Mouse (Mus musculus) heart, embryonic 15.5 days (tissue): Measurements from ENCODE around the gene Ankib1. TPM values are rescaled to one million over a fixed set of nuclear protein-coding genes. Genes with fewer than 3 reads are reported as not detected.
"Not testable (repeated sequence)": the region's sequence is repeated elsewhere in the genome, so short reads cannot be mapped to it uniquely, and the experiment has no call there.

Experiments used
- ATAC-seq: fragments of 200-750 bp; cut with Nextera tagmentation; replicated peaks from 2 replicates; pipeline ENCODE4 v1.8.0; 2017; ENCODE audit warnings: low read depth, moderate TSS enrichment; ENCODE audit not compliant: insufficient number of reproducible peaks, insufficient read depth, low FRiP score
- H3K27ac ChIP-seq: fragments of 300-500 bp; sonication (generic); 2 replicates; pipeline ENCODE4 v1.5.1; 2015; ENCODE audit warnings: mild to moderate bottlenecking, inconsistent platforms
- H3K27me3 ChIP-seq: fragments of 300-500 bp; sonication (generic); 2 replicates; pipeline ENCODE4 v1.6.1; 2015; ENCODE audit warnings: inconsistent platforms
- H3K36me3 ChIP-seq: fragments of 300-500 bp; sonication (generic); 2 replicates; pipeline ENCODE4 v1.6.1; 2015; ENCODE audit warnings: mild to moderate bottlenecking, inconsistent platforms
- H3K4me1 ChIP-seq: fragments of 300-500 bp; sonication (generic); replicated peaks from 2 replicates; pipeline ENCODE4 v1.6.1; 2015; ENCODE audit warnings: inconsistent platforms
- H3K4me2 ChIP-seq: fragments of 300-500 bp; sonication (generic); 2 replicates; pipeline ENCODE4 v1.6.1; 2015; ENCODE audit warnings: inconsistent platforms, mild to moderate bottlenecking, moderate library complexity
- H3K4me3 ChIP-seq: fragments of 300-500 bp; sonication (generic); 2 replicates; pipeline ENCODE4 v1.5.1; 2015; ENCODE audit warnings: mild to moderate bottlenecking, inconsistent platforms
- H3K9ac ChIP-seq: fragments of 300-500 bp; sonication (generic); 2 replicates; pipeline ENCODE4 v1.6.1; 2015; ENCODE audit warnings: mild to moderate bottlenecking, inconsistent platforms
- H3K9me3 ChIP-seq: fragments of 300-500 bp; sonication (generic); replicated peaks from 2 replicates; pipeline ENCODE4 v1.6.1; 2016; ENCODE audit warnings: inconsistent platforms
- WGBS: fragments of 180-500 bp; shearing (Covaris S2); methylation state at CpG from one replicate; pipeline ENCODE4 v1.1.7; 2015; ENCODE audit warnings: mixed read lengths; 5-methylcytosine and 5-hydroxymethylcytosine counted together
- polyA plus RNA-seq: library from polyadenylated mRNA; unstranded; fragments of >200 nt; fragmentation: Nextera tagmentation; extraction: Ambion mirVana; gene quantifications from 2 replicates; pipeline ENCODE4 v1.2.1, GENCODE M21; 2015

Gene Ankib1
- polyA plus RNA-seq, 1 experiment from 2014 or later = 5.0 TPM

DNA sequence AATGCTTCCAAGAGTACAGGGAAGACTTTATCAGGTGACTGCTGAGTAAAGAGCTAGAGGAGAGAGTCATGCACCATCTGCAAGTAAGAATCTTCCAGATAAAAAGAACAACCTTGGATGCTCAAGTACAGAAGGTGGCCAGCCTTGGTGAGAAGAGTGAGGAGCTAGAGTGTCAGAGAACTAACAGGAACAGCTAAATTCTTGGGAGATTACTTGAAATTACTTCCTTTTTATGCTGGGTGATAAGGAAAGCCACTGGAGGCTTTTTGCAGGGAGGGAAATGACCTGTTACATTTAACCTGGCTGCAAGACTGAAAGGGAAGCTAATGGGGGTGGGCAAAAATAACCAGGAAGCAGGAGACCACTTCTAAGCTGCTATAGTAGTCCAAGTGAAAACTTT is 11.7 kb downstream of the Ankib1 start:
- Histone ChIP-seq H3K4me2 (no peak overlapping the region), H3K27me3 (no peaks in the 10 kb centered on the region)
- ATAC-seq = no peak

DNA sequence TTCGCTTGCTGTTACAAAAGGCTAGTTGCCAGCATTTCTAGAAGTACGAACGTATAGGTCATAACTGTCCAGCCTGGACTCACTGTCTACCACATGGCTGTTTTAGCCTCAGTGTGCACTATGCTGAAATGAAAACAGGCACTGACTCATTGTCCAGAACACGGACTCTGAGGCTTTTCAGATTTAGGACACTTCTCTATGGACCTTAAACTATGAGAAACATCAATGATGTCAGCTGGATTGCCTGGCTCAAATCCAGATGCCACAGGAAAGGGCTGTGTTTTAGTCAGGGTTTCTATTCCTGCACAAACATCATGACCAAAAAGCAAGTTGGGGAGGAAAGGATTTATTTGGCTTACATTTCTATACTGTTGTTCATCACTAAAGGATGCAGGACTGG is 15.2 kb downstream of the Ankib1 start:
- 59% methylated on average over 4 of the region's 4 CpGs for WGBS
- Histone ChIP-seq H3K4me1 (peaks cover 14% of the 10 kb centered on the region; the same call in 1 of the 2 replicates), H3K9ac (no peak overlapping the region), H3K36me3 (no peaks in the 10 kb centered on the region), H3K4me2 (no peak overlapping the region), H3K27me3 (no peaks in the 10 kb centered on the region), H3K9me3 (no peaks in the 10 kb centered on the region), H3K27ac (no peak overlapping the region), H3K4me3 (no peak overlapping the region)
- no peak for ATAC-seq

More for the DNA sequence above, 11.7 kb downstream of the Ankib1 start:
- H3K9ac ChIP-seq = no peak overlapping the region
- H3K4me3 ChIP-seq = no peak overlapping the region
- H3K9me3 ChIP-seq = no peaks in the 10 kb centered on the region
- peaks cover 10% of the 10 kb centered on the region; the same call in 1 of the 2 replicates for H3K4me1 ChIP-seq
- H3K36me3 ChIP-seq = no peaks in the 10 kb centered on the region
- no peak overlapping the region for H3K27ac ChIP-seq

DNA sequence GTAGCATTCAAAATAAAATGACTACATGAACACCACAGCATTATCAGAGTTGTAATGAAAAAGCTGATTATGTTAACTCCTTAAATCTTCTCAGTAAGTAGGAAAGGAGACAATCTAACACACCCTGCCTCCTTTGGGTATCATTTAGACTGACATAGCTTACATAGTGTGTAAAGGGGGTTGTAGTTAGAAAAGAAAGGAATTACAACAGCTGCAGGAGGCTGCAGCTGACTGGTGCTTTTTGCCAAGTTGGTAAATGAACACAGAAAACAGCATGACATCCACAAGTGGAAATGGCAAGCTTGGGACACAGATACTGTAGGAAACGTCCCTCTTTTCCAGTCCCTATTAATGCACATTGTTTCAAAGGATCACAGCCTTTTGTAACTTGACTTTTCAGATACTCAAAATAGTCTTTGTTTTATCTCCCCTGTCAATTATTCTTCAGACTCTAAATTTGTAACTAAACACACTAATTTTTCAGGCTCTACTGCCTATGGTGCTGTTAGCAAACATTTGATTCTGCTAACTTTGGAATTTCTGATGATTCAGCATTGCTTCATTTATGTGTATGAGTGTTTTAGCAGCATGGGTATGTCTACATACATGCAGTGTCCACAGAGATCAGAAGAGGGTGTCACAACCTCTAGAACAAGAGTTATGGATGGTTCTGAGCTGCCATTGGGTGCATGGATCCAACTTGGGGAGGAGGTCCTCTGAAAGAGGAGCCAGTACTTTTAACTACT is 17.8 kb downstream of the Ankib1 start:
- Histone ChIP-seq H3K9me3 (no peaks in the 10 kb centered on the region), H3K4me3 (no peak overlapping the region), H3K27ac (no peak overlapping the region), H3K9ac (no peak overlapping the region), H3K4me2 (no peak overlapping the region), H3K27me3 (no peaks in the 10 kb centered on the region), H3K4me1 (peaks cover 11% of the 10 kb centered on the region; the same call in 1 of the 2 replicates), H3K36me3 (no peaks in the 10 kb centered on the region)
- ATAC-seq = no peak
- WGBS = 27% methylated on average over 1 of the region's 1 CpGs

DNA sequence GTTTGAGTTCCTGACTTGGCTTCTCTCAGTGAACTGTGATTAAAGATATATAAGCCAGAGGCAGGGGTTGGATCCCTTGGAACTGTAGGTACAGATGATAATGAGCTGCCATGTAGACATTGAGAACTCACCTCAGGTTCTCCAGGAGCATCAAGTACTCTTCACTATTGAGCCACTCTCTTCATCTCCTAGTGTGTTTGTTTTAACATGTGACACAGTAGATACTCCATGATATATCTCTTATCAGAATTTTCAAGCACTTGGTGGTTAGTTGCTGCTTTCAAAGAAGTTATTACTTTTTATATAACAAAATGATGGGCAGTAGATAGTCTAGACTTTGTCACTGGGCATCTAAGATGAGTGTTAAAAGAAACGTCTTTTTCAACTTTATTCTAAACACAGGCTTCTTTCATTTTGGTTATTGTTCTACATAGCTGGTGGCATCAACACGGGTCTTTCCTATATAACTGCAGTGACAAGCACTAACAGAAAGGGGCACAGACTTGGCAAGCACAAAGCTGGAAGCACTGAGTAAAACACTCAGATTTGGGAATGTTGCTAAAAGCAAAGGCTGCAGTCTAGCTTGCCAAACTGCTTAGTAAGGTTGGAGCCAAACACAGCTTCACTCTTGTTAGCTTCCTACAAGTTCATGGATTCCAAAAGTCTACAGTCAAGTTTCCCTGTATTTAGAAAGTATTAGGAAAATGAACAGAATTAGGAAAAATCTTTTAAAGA is 18.6 kb downstream of the Ankib1 start:
- ATAC-seq = no peak
- H3K4me3 ChIP-seq = no peak overlapping the region
- WGBS = 83% methylated on average over 2 of the region's 2 CpGs
- H3K9ac ChIP-seq = no peak overlapping the region
- H3K4me1 ChIP-seq = peaks cover 11% of the 10 kb centered on the region; the same call in 1 of the 2 replicates
- H3K27ac ChIP-seq = no peak overlapping the region
- H3K9me3 ChIP-seq = no peaks in the 10 kb centered on the region
- no peaks in the 10 kb centered on the region for H3K27me3 ChIP-seq
- no peaks in the 10 kb centered on the region for H3K36me3 ChIP-seq
- no peak overlapping the region for H3K4me2 ChIP-seq

DNA sequence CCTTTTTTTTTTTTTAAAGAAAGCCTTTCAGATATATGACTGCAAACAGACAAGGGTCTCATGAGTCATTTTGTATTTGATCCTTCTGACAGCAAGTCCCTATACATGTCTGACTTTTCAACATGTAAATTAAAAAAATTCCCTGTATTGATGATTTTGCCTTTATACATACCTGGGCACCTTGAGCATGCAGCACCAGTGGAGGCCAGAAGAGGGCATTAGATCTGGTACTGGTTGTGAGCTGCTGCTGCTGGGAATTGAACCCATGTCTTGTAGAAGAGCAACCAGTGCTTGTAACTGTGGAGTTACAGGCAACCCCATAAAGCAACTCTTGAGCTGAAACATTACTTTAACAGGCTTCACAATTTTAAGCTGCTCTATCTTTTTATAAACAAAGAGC is 20.1 kb downstream of the Ankib1 start:
- Histone ChIP-seq H3K9ac (no peak overlapping the region), H3K4me3 (no peak overlapping the region), H3K27me3 (no peaks in the 10 kb centered on the region), H3K27ac (no peak overlapping the region), H3K36me3 (no peaks in the 10 kb centered on the region), H3K9me3 (no peaks in the 10 kb centered on the region), H3K4me1 (peaks cover 8% of the 10 kb centered on the region; the same call in 1 of the 2 replicates), H3K4me2 (no peak overlapping the region)
- ATAC-seq = no peak

DNA sequence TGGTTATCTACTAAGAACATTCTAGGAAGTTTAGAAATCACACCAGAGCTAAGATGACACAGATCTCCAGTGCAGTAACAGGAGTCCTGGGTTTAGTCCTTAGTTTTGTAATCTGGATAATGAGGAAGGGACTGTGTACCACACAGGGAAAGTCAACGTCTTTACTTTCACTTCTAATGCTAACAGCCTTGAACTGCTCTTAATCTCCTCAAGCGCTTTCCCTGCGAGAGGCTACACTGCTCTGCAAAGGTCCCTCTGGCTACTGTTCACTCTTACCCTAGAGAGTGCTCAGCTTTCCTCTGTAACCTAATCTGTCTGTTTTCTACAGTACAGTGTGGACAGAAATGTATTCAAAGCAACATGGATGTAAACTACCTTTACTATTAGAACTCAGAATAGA is 30.7 kb downstream of the Ankib1 start:
- no peak overlapping the region; the same call in 1 of the 2 replicates for H3K4me3 ChIP-seq
- H3K4me2 ChIP-seq = peak overlapping the region; percentile 38; the same call in 1 of the 2 replicates
- peak overlapping the region; percentile 7; the same call in 1 of the 2 replicates for H3K27ac ChIP-seq
- no peaks in the 10 kb centered on the region; the same call in 1 of the 2 replicates for H3K36me3 ChIP-seq
- no peak for ATAC-seq
- no peaks in the 10 kb centered on the region for H3K9me3 ChIP-seq
- H3K9ac ChIP-seq = no peak overlapping the region
- H3K4me1 ChIP-seq = no peaks in the 10 kb centered on the region
- 49% methylated on average over 3 of the region's 3 CpGs for WGBS
- no peaks in the 10 kb centered on the region for H3K27me3 ChIP-seq

DNA sequence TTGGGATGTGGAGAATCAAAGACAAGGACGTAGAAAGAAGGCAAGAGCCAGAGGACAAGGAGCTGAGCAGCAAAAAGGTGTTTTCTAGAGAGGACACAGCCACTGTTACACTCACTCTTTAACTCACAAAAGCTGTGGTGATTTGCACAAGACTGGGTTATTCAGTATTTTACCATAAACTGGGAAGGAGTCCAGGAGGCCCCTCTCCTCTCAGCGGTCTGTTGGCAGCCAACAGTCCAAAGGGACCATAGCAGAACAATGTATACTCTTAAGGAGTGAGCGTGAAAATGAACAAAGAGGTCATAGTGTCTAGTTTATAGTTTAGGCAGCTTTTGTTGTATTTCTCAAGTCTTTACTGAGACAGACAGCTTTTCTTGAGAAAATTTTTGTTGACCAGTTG is 31.2 kb downstream of the Ankib1 start:
- Histone ChIP-seq H3K4me2 (peak overlapping the region; percentile 38; the same call in 1 of the 2 replicates), H3K4me3 (no peak overlapping the region), H3K9me3 (no peaks in the 10 kb centered on the region), H3K36me3 (no peaks in the 10 kb centered on the region; the same call in 1 of the 2 replicates), H3K9ac (no peak overlapping the region), H3K4me1 (no peaks in the 10 kb centered on the region), H3K27ac (no peak overlapping the region), H3K27me3 (no peaks in the 10 kb centered on the region)
- no peak for ATAC-seq
- WGBS = 69% methylated on average over 3 of the region's 3 CpGs

DNA sequence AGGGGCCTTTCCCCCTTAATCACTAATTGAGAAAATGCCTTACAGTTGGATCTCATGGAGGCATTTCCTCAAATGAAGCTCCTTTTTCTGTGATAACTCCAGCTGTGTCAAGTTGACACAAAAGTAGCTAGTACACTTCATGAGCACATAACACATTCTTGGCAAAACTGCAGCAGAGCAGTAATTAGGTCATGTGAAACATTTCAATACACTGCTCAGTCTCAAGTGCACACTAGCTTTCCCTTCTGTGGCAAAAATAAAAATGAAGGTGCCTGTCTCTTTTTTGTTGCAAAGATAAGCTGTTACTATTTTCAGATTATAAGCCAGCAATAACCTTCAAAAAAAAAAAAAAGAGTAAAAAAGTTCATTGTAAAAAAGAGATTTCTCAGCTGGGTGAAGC is 52.2 kb downstream of the Ankib1 start:
- not testable (repeated sequence) for H3K9me3 ChIP-seq, H3K4me1 ChIP-seq, H3K4me2 ChIP-seq, ATAC-seq, H3K36me3 ChIP-seq, H3K9ac ChIP-seq, H3K4me3 ChIP-seq, H3K27me3 ChIP-seq
- peak overlapping the region; percentile 4; the same call in 1 of the 2 replicates for H3K27ac ChIP-seq

DNA sequence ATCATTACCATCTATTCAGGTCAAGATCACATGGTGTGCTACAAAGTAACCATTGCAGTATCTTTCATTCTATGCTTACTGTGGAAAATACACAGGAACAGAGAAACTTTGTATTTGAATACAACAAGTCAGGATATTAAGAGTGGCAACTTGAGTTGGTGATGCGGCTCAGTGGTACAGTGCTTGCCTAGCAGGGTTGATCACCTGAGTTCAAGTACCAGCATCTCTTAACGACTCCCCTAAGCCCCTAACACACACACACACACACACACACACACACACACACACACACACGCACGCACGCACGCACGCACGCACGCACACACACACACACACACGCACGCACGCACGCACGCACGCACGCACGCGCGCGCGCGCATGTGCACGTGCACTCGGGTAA is 69.9 kb downstream of the Ankib1 start:
- H3K27me3 ChIP-seq, H3K9ac ChIP-seq, H3K36me3 ChIP-seq, H3K4me3 ChIP-seq, H3K27ac ChIP-seq, H3K4me1 ChIP-seq, ATAC-seq, H3K9me3 ChIP-seq, H3K4me2 ChIP-seq: not testable (repeated sequence)
- 97% methylated on average over 24 of the region's 24 CpGs for WGBS

DNA sequence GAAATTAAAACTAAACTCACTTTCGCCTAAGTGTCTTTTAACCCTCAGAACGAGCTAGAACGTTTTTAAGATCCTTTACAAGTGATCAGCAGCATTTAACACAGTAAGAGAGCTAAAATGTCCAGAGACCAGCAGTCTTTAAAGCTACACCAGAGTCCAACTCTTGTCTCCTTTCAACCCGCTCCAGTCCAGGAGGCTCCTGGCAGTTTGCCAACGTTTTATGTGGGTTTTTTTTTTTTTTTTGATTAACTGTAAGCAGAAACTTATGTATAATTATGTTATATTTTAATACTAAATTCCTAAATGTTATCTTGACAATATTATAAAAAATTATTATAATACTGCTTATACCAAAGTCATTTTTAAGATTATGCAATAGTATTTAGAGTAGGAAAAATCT is 73.9 kb downstream of the Ankib1 start:
- Histone ChIP-seq H3K9ac (no peak overlapping the region), H3K4me2 (no peak overlapping the region), H3K27me3 (no peaks in the 10 kb centered on the region), H3K27ac (no peak overlapping the region), H3K4me3 (no peak overlapping the region), H3K4me1 (no peaks in the 10 kb centered on the region), H3K36me3 (peaks cover 10% of the 10 kb centered on the region; the same call in 1 of the 2 replicates), H3K9me3 (no peaks in the 10 kb centered on the region)
- no peak for ATAC-seq
- WGBS = 58% methylated on average over 5 of the region's 5 CpGs

DNA sequence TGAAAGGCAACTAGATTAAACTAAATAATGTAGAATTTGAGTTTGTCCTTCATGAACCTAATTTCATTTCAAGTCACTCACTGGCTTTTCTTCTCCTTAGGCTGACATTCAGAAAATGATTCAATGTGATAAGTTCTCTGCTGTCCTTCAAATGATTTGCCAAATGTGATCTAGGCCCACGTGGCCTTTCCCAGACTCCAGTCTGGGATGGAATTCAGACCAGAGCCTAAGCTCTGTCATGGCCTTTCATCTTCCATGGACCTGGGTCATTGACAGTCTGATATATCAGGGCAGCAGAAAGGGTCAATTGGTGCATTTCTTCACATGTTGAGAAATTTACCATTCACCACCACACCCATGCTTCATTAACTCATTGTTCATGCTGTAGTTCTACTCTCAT is 77.2 kb downstream of the Ankib1 start:
- peaks cover 3% of the 10 kb centered on the region; the same call in 1 of the 2 replicates for H3K4me1 ChIP-seq
- ATAC-seq = no peak
- no peak overlapping the region for H3K4me2 ChIP-seq
- no peaks in the 10 kb centered on the region for H3K9me3 ChIP-seq
- no peaks in the 10 kb centered on the region for H3K27me3 ChIP-seq
- WGBS = 85% methylated on average over 1 of the region's 1 CpGs
- H3K9ac ChIP-seq = no peak overlapping the region
- H3K27ac ChIP-seq = no peak overlapping the region
- H3K36me3 ChIP-seq = peaks cover 11% of the 10 kb centered on the region; the same call in 1 of the 2 replicates
- H3K4me3 ChIP-seq = no peak overlapping the region
